Mouse (Mus musculus) heart, embryonic 14.5 days (tissue): ENCODE results near the gene Car3. TPM values are rescaled to one million over a fixed set of nuclear protein-coding genes. Genes with fewer than 3 reads are reported as not detected.

ENCODE experiments used
- ATAC-seq: fragments of 200-750 bp; cut with Nextera tagmentation; 2 replicates; pipeline ENCODE4 v1.8.0; 2017; ENCODE audit warnings: low read depth, moderate TSS enrichment; ENCODE audit not compliant: insufficient number of reproducible peaks, insufficient read depth, low FRiP score
- H3K27ac ChIP-seq, 2 experiments: fragments of 200-500 bp in 1 of 2; fragments of 300-500 bp in 1 of 2; sonication (generic) in 1 of 2; replicated peaks in 1 of 2; 2 replicates each; pipeline ENCODE4 v1.5.1; 2012 to 2014; ENCODE audit warnings: low read depth in 2 of 2, low read length in 2 of 2, control low read depth in 1 of 2, mild to moderate bottlenecking in 1 of 2, mixed read lengths in 1 of 2; ENCODE audit not compliant: control insufficient read depth in 1 of 2, insufficient read depth in 1 of 2
- H3K27me3 ChIP-seq: fragments of 300-500 bp; sonication (generic); 2 replicates; pipeline ENCODE4 v1.6.1; 2014; ENCODE audit warnings: mild to moderate bottlenecking, low read length, control low read depth; ENCODE audit not compliant: control insufficient read depth, insufficient read depth
- H3K36me3 ChIP-seq: fragments of 300-500 bp; sonication (generic); 2 replicates; pipeline ENCODE4 v1.6.1; 2014; ENCODE audit warnings: mild to moderate bottlenecking, control low read depth, low read length, mixed read lengths; ENCODE audit not compliant: control insufficient read depth, insufficient read depth
- H3K4me1 ChIP-seq, 2 experiments: fragments of 200-500 bp in 1 of 2; fragments of 300-500 bp in 1 of 2; sonication (generic) in 1 of 2; 2 replicates each; pipeline ENCODE4 v1.6.1; 2012 to 2014; ENCODE audit warnings: low read length in 2 of 2, control low read depth in 1 of 2, mixed read lengths in 1 of 2; ENCODE audit not compliant: control insufficient read depth in 2 of 2, insufficient read depth in 2 of 2
- H3K4me2 ChIP-seq: fragments of 300-500 bp; sonication (generic); 2 replicates; pipeline ENCODE4 v1.6.1; 2014; ENCODE audit warnings: mild to moderate bottlenecking, low read length
- H3K4me3 ChIP-seq, 2 experiments: fragments of 200-500 bp in 1 of 2; fragments of 300-500 bp in 1 of 2; sonication (generic) in 1 of 2; 2 replicates each; pipeline ENCODE4 v1.5.1; 2012 to 2014; ENCODE audit warnings: low read length in 2 of 2, mild to moderate bottlenecking in 2 of 2, control low read depth in 1 of 2, low read depth in 1 of 2, moderate library complexity in 1 of 2; ENCODE audit not compliant: control insufficient read depth in 1 of 2, insufficient read depth in 1 of 2
- H3K9ac ChIP-seq: fragments of 300-500 bp; sonication (generic); 2 replicates; pipeline ENCODE4 v1.6.1; 2014; ENCODE audit warnings: mild to moderate bottlenecking, low read length
- H3K9me3 ChIP-seq: fragments of 300-500 bp; sonication (generic); 2 replicates; pipeline ENCODE4 v1.6.1; 2016; ENCODE audit warnings: low read length, control low read depth; ENCODE audit not compliant: control insufficient read depth
- WGBS: fragments of 180-500 bp; shearing (Covaris S2); extraction: QIAGEN DNeasy Blood & Tissue Kit; methylation state at CpG from one replicate; pipeline ENCODE4 v1.1.7; 2014; 5-methylcytosine and 5-hydroxymethylcytosine counted together
- polyA plus RNA-seq: library from polyadenylated mRNA; unstranded; fragments of >200 nt; fragmentation: Nextera tagmentation; extraction: Ambion mirVana; gene quantifications from 2 replicates; pipeline ENCODE4 v1.2.1, GENCODE M21; 2014

Car3 gene
- polyA plus RNA-seq, 1 experiment from 2014 or later, result 7.0 TPM

DNA sequence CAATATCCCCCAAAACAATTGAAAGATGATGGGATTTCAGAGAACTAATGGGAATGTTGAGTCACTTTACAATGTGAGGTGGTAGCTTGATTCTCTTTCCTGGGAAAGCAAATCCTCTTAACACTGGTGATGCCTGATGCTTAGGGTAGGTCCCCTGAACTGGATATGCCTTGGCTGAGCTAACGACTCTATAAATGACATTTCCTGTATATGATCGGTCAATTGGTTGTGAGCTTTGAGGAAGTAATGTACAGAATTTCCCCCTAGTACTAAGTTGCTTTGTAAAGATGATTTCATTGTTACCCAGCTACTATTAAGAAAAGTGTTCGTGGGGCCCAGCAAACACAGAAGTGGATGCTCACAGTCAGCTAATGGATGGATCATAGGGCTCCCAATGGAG is 29.7 kb downstream of the Car3 start:
- Histone ChIP-seq H3K27me3 (no peaks in the 10 kb centered on the region), H3K36me3 (peaks cover 6% of the 10 kb centered on the region), H3K4me2 (no peak overlapping the region), H3K27ac (no peak overlapping the region), H3K4me3 (no peak overlapping the region), H3K4me1 (no peaks in the 10 kb centered on the region), H3K9me3 (no peaks in the 10 kb centered on the region), H3K9ac (no peak overlapping the region)
- ATAC-seq, result no peak
- WGBS, result 78% methylated on average over 3 of the region's 3 CpGs

DNA sequence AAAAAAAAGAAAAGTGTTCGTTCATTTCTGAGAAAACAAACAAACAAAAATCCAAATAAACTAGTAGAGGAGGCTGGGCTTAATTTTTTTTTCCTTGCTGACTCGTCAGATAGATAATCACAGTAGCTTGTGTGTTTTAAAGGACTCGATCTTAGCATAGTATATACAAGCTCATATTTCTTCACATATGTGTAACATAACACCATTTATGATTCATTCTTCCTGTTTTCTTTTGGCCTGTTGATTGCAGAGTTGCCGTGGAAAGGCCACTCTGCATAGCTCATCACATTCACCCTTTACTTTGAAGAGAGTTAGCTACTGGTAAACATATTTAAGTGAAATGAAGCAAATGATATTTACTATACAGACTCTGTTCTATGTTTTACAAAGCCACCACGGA is 30.4 kb downstream of the Car3 start:
- Histone ChIP-seq H3K4me2 (no peak overlapping the region), H3K27me3 (no peaks in the 10 kb centered on the region), H3K9me3 (no peaks in the 10 kb centered on the region), H3K4me1 (no peaks in the 10 kb centered on the region), H3K36me3 (peaks cover 13% of the 10 kb centered on the region), H3K9ac (no peak overlapping the region), H3K4me3 (no peak overlapping the region), H3K27ac (no peak overlapping the region)
- no peak for ATAC-seq
- WGBS, result 75% methylated on average over 5 of the region's 5 CpGs

DNA sequence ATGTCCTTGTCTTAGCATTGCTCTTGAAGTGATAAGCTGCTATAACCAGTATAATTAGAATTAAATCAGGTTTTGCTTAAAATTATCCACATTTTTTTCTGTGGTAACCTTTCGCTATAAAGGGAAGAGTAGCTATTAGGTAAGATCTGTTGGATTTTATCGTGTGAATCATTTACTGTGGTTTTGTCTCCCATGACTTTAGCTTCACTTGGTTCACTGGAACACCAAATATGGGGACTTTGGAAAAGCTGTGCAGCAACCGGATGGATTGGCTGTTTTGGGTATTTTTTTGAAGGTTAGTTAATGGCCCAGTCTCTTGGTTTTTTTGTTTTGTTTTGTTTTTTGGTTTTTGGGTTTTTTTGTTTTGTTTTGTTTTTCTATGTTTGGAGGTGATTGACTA is 32.0 kb downstream of the Car3 start:
- WGBS, result 90% methylated on average over 3 of the region's 3 CpGs
- no peak overlapping the region for H3K27ac ChIP-seq
- no peak overlapping the region for H3K9ac ChIP-seq
- H3K27me3 ChIP-seq, result no peaks in the 10 kb centered on the region
- peaks cover 15% of the 10 kb centered on the region for H3K36me3 ChIP-seq
- H3K4me3 ChIP-seq, result no peak overlapping the region
- no peak for ATAC-seq
- H3K4me1 ChIP-seq, result no peaks in the 10 kb centered on the region
- H3K4me2 ChIP-seq, result no peak overlapping the region
- no peaks in the 10 kb centered on the region for H3K9me3 ChIP-seq

DNA sequence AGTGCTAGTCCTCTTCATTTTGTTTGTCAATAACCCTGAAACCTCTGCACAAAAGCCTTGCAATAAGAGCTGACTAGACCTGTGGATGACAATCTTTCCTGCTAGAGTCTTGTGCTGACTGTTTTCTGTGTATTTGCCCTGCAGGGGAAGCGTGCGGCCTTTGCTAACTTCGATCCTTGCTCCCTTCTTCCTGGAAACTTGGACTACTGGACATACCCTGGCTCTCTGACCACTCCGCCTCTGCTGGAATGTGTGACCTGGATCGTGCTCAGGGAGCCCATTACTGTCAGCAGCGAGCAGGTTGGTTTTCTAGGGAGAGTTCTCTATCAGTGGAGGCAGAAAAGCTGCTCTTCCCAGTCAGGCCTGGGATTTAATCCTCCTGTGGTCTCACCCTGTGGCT is 34.5 kb downstream of the Car3 start:
- WGBS, result 65% methylated on average over 6 of the region's 6 CpGs
- H3K36me3 ChIP-seq, result peaks cover 28% of the 10 kb centered on the region
- ATAC-seq, result no peak
- no peak overlapping the region for H3K4me2 ChIP-seq
- H3K4me1 ChIP-seq, result no peaks in the 10 kb centered on the region
- no peaks in the 10 kb centered on the region for H3K9me3 ChIP-seq
- H3K27ac ChIP-seq, result no peak overlapping the region
- no peak overlapping the region for H3K4me3 ChIP-seq
- H3K9ac ChIP-seq, result no peak overlapping the region
- H3K27me3 ChIP-seq, result no peaks in the 10 kb centered on the region

DNA sequence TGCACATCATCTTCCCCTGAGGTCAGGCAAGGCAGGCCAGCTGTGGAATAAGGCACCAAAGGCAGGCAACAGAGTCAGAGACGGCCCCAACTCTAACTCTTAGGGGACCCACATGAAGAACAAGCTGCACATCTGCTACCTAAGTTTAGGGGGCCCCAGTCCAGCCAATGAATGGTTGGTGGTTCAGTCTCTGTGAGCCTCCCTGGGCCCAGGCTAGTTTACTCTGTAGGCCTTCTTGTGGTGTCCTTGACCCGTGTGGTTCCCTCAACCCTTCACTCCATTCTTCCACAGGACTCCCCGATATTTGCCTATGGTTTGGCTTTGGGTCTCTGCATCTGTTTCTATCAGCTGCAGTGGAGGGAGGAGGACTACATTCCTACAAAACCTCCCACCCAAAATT is 40.1 kb downstream of the Car3 start:
- Histone ChIP-seq H3K9ac (no peak overlapping the region), H3K36me3 (peaks cover 18% of the 10 kb centered on the region), H3K27ac (no peak overlapping the region), H3K4me1 (no peaks in the 10 kb centered on the region), H3K4me2 (no peak overlapping the region), H3K4me3 (no peak overlapping the region), H3K27me3 (no peaks in the 10 kb centered on the region), H3K9me3 (no peaks in the 10 kb centered on the region)
- WGBS, result 88% methylated on average over 3 of the region's 3 CpGs
- no peak for ATAC-seq

DNA sequence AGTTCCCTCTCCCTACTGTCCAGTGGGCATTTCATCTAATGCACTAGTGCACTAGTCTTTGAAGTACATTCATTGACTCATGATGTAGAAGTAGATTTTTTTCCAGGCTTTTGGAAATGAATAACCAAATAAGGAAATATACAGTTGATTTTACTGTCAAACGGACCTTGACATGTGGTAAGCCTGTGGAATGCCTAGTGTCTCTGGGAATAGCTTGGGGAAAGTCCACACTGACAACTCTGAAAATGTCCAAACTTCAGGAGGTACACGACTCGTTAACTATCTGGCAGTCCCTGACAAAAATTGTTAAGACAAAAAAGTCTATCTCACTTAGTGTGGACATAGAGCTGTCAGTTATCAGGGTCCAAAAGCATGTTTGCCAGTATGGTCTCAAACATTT is 40.9 kb downstream of the Car3 start:
- Histone ChIP-seq H3K27me3 (no peaks in the 10 kb centered on the region), H3K36me3 (peaks cover 13% of the 10 kb centered on the region), H3K27ac (no peak overlapping the region), H3K4me1 (no peaks in the 10 kb centered on the region), H3K4me2 (no peak overlapping the region), H3K9me3 (no peaks in the 10 kb centered on the region), H3K4me3 (no peak overlapping the region), H3K9ac (no peak overlapping the region)
- no peak for ATAC-seq
- 67% methylated on average over 3 of the region's 3 CpGs for WGBS

DNA sequence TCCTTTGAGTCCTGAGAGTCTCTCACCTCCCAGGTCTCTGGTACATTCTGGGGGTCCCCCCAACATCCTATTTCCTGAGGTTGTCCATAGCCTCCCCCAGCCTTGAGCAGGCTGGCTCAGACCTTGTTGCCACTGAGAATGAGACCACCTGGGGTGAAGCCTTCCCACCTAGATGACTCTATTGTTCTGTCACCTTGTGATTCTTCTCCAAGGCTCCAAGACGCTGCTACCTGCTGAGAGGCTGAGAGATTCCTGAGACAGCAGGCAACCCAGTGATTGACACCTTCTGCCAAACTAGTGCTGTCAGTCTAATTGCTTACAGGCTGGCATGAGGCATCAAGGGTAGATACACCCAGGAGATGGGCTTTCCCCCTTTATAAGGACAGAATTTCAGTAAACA is 44.0 kb downstream of the Car3 start:
- no peak for ATAC-seq
- Histone ChIP-seq H3K4me1 (no peaks in the 10 kb centered on the region), H3K27ac (no peak overlapping the region), H3K9ac (no peak overlapping the region), H3K27me3 (no peaks in the 10 kb centered on the region), H3K9me3 (no peaks in the 10 kb centered on the region), H3K36me3 (no peaks in the 10 kb centered on the region), H3K4me3 (no peak overlapping the region), H3K4me2 (no peak overlapping the region)
- WGBS, result 48% methylated on average over 1 of the region's 1 CpGs

DNA sequence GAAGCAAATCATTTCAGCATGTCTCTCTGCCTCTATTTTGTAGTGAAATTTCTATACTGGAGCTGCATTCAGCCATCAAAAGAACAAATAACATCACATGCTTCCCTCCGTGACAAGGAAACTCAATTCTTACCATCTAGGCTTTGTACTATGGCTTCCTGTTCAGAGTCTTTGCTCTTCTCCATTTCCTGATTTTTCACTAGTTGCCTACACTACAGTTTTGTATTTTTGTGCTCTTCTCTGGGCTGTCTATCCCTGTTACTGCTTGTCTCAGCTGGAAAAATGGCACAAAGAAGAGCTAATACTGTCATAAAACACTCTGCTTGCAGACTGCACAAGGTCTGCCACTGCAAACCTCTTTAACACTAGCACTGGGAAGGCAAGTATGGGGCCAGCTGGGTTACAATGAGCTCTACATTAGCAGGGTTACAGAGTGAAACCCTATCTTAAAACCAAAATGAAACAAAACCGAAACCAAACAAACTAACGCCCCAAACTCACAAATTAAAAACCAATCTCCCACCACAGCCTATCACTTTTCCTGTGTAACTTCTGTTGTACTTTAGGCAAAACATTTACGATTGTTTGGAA is 48.8 kb downstream of the Car3 start:
- H3K4me3 ChIP-seq, result no peak overlapping the region
- no peaks in the 10 kb centered on the region for H3K36me3 ChIP-seq
- no peaks in the 10 kb centered on the region for H3K4me1 ChIP-seq
- no peak overlapping the region for H3K4me2 ChIP-seq
- no peak overlapping the region for H3K27ac ChIP-seq
- H3K27me3 ChIP-seq, result no peaks in the 10 kb centered on the region
- H3K9ac ChIP-seq, result no peak overlapping the region
- no peaks in the 10 kb centered on the region for H3K9me3 ChIP-seq
- no peak for ATAC-seq
- 86% methylated on average over 4 of the region's 4 CpGs for WGBS
